Mouse (Mus musculus) stomach, postnatal 0 days (tissue): Measurements from ENCODE around the gene Gm11639. TPM values are rescaled to one million over a fixed set of nuclear protein-coding genes. Genes with fewer than 3 reads are reported as not detected.

ENCODE experiments used
- ATAC-seq: fragments of 200-750 bp; cut with Nextera tagmentation; 2 replicates; pipeline ENCODE4 v1.8.0; 2017; ENCODE audit not compliant: low FRiP score, low TSS enrichment
- DNase-seq: peaks from one replicate; pipeline ENCODE4 v3.0.0-alpha.2; 2016; ENCODE audit warnings: low spot score
- H3K27ac ChIP-seq: fragments of 300-500 bp; sonication (generic); replicated peaks from 2 replicates; pipeline ENCODE4 v1.5.1; 2014; ENCODE audit warnings: mild to moderate bottlenecking, control low read depth
- H3K27me3 ChIP-seq: fragments of 300-500 bp; sonication (generic); 2 replicates; pipeline ENCODE4 v1.6.1; 2014; ENCODE audit warnings: low read length; ENCODE audit not compliant: control insufficient read depth, insufficient read depth
- H3K36me3 ChIP-seq: fragments of 300-500 bp; sonication (generic); 2 replicates; pipeline ENCODE4 v1.6.1; 2014; ENCODE audit warnings: low read length, mixed read lengths; ENCODE audit not compliant: control insufficient read depth, insufficient read depth
- H3K4me1 ChIP-seq: fragments of 300-500 bp; sonication (generic); replicated peaks from 2 replicates; pipeline ENCODE4 v1.6.1; 2014; ENCODE audit warnings: antibody characterized with exemption; ENCODE audit not compliant: control insufficient read depth, insufficient read depth
- H3K4me2 ChIP-seq: fragments of 300-500 bp; sonication (generic); replicated peaks from 2 replicates; pipeline ENCODE4 v1.6.1; 2014; ENCODE audit warnings: low read depth, mild to moderate bottlenecking, control low read depth, moderate library complexity
- H3K4me3 ChIP-seq: fragments of 300-500 bp; sonication (generic); 2 replicates; pipeline ENCODE4 v1.5.1; 2014; ENCODE audit warnings: low read depth, low read length, control low read depth
- H3K9ac ChIP-seq: fragments of 300-500 bp; sonication (generic); 2 replicates; pipeline ENCODE4 v1.6.1; 2014; ENCODE audit warnings: mild to moderate bottlenecking, low read length, control low read depth, mixed read lengths
- H3K9me3 ChIP-seq: fragments of 300-500 bp; sonication (generic); 2 replicates; pipeline ENCODE4 v1.6.1; 2016; ENCODE audit warnings: low read length; ENCODE audit not compliant: control insufficient read depth
- CTCF ChIP-seq: IDR thresholded peaks from 2 replicates; pipeline ENCODE4 v1.5.1; 2016; ENCODE audit warnings: antibody characterized with exemption, low read depth, mild to moderate bottlenecking, moderate library complexity
- EP300 ChIP-seq: optimal IDR thresholded peaks from 2 replicates; pipeline ENCODE3; 2016; ENCODE audit warnings: antibody characterized with exemption
- WGBS: fragments of 180-500 bp; shearing (Covaris S2); extraction: QIAGEN DNeasy Blood & Tissue Kit; methylation state at CpG from one replicate; pipeline ENCODE4 v1.1.7; 2014; 5-methylcytosine and 5-hydroxymethylcytosine counted together
- polyA plus RNA-seq: library from polyadenylated mRNA; unstranded; fragments of >200 nt; fragmentation: Nextera tagmentation; extraction: Ambion mirVana; gene quantifications from 2 replicates; pipeline ENCODE4 v1.2.1, GENCODE M21; 2015

Gene Gm11639
- polyA plus RNA-seq, 1 experiment from 2014 or later, result 0.01 TPM

DNA sequence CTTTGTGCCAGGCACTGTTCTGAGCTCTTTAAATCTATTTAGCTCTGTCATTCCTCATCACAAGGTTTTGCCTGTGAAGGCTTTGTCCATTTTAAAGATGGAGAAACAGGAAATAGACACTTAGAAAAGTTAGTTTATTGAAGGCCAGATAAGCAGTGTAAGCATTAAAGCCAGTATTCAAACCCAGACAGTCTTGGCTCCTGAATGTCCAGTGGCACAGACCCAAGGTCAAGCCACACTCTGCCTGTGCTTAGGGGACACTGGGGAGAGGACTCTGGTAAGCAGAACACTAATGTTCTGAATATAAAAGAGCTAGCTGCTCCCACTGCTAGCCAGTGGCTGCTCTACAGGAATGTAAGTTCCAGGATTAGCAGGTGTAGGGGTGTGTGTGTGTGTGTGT, 21.1 kb upstream of the Gm11639 start:
- no peak for DNase-seq
- no peaks in the 10 kb centered on the region for H3K27me3 ChIP-seq
- H3K4me2 ChIP-seq, result no peak overlapping the region
- H3K9me3 ChIP-seq, result no peaks in the 10 kb centered on the region
- TF ChIP-seq CTCF (no peak), EP300 (no peak)
- H3K4me3 ChIP-seq, result no peak overlapping the region
- no peaks in the 10 kb centered on the region for H3K4me1 ChIP-seq
- ATAC-seq, result no peak
- H3K27ac ChIP-seq, result no peak overlapping the region
- no peak overlapping the region for H3K9ac ChIP-seq
- peaks cover 7% of the 10 kb centered on the region; the same call in 1 of the 2 replicates for H3K36me3 ChIP-seq

DNA sequence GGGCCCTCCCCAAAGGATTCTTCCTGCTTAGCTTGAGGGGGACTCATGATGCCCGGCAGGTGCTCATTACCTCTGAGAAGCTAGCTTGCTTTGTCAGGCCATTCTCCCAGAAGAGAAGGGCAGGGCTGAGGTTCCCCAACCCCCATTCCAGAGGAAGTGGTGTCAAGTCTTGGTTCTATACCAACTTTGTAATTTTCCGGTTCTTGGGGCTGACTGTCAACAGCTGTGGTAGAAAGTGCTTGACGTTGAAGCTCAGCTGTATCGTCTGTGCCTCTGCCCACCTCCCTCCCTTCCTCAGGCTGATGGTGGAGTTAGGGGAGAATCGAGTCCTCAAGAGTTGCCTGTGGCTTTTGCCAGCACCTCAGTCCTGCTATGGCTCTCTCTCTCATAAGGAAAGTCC, 18.1 kb upstream of the Gm11639 start:
- H3K4me1 ChIP-seq, result no peaks in the 10 kb centered on the region
- ATAC-seq (0 out of 2 replicates have a peak, but pooled peaks have one; percentile 18), DNase-seq (no peak)
- H3K27ac ChIP-seq, result no peak overlapping the region
- no peak for TF ChIP-seq CTCF
- no peak for TF ChIP-seq EP300
- no peaks in the 10 kb centered on the region for H3K27me3 ChIP-seq
- no peaks in the 10 kb centered on the region for H3K9me3 ChIP-seq
- H3K36me3 ChIP-seq, result peaks cover 5% of the 10 kb centered on the region; the same call in 1 of the 2 replicates
- 52% methylated on average over 5 of the region's 5 CpGs for WGBS
- H3K4me2 ChIP-seq, result no peak overlapping the region
- no peak overlapping the region for H3K4me3 ChIP-seq
- H3K9ac ChIP-seq, result no peak overlapping the region

DNA sequence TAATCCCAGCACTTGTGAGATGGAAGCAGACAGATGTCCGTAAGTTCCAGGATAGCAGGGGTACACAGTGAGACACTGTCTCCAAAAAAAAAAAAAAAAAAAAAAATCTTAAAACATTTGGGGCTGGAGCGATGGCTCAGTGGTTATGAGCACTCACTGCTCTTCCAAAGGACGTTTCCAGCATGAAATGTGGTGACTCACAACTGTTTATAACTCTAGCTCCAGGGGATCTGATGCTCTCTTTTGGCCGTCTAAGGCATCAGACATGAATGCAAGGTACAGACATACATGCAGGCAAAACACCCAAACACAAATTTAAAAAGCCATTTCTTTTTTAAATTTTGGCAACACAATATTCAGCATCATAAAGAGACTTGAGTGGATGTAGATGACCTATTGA, 12.1 kb upstream of the Gm11639 start:
- no peak for ATAC-seq
- H3K4me2 ChIP-seq, result no peak overlapping the region
- TF ChIP-seq CTCF (no peak), EP300 (no peak)
- 51% methylated on average over 4 of the region's 4 CpGs for WGBS
- no peak for DNase-seq
- H3K27ac ChIP-seq, result no peak overlapping the region
- H3K27me3 ChIP-seq, result no peaks in the 10 kb centered on the region
- no peak overlapping the region for H3K4me3 ChIP-seq
- no peaks in the 10 kb centered on the region for H3K4me1 ChIP-seq
- H3K9me3 ChIP-seq, result no peaks in the 10 kb centered on the region
- H3K9ac ChIP-seq, result no peak overlapping the region
- H3K36me3 ChIP-seq, result no peaks in the 10 kb centered on the region

DNA sequence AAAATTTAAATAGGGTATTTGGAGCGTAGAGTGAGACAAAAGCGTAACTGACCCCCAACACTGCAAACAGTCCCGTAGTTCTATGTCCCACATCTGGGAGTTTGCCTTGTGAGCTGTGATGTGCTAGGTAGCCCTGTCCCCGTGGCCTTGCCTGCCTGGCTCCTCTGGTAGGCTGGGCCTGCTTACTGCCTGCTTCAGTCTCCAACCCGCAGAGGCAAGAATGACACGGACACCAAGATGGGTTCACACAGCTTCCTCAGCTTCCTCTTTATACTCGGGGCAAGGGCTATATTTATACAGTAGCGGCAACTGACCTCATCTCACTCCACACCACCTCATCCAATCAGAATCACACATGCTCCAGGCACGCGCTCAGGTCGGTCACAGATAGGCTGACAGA, 10.7 kb upstream of the Gm11639 start:
- Histone ChIP-seq H3K9me3 (no peaks in the 10 kb centered on the region), H3K9ac (no peak overlapping the region), H3K27me3 (no peaks in the 10 kb centered on the region), H3K27ac (no peak overlapping the region), H3K4me1 (no peaks in the 10 kb centered on the region), H3K36me3 (no peaks in the 10 kb centered on the region), H3K4me3 (no peak overlapping the region), H3K4me2 (no peak overlapping the region)
- 89% methylated on average over 11 of the region's 11 CpGs for WGBS
- DNase-seq (no peak), ATAC-seq (no peak)
- TF ChIP-seq CTCF (no peak), EP300 (no peak)

DNA sequence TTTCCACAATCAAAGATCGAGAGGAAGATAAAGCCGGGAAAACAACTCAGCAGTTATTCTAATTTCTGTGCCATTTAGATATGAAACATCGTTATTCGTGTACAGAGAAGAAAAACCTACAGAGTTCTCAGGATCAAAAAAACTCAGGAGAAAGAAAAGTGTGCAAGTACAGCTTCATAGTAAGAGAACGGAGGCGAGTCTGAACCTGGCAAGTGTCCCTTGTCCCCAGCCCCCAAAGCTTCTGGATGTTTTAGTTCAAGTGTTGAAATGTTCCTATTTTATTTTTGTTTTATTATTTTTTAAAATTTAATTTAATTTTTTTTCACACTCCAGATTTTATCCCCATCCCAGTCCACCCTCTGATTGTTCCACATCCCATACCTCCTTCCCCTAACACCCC, 7.7 kb downstream of the Gm11639 start:
- Histone ChIP-seq H3K27me3 (no peaks in the 10 kb centered on the region), H3K27ac (no peak overlapping the region), H3K9ac (no peak overlapping the region), H3K4me3 (no peak overlapping the region), H3K4me2 (no peak overlapping the region), H3K4me1 (no peaks in the 10 kb centered on the region), H3K9me3 (no peaks in the 10 kb centered on the region), H3K36me3 (no peaks in the 10 kb centered on the region)
- DNase-seq, result no peak
- no peak for TF ChIP-seq EP300
- TF ChIP-seq CTCF, result no peak
- 82% methylated on average over 6 of the region's 6 CpGs for WGBS
- ATAC-seq, result no peak

DNA sequence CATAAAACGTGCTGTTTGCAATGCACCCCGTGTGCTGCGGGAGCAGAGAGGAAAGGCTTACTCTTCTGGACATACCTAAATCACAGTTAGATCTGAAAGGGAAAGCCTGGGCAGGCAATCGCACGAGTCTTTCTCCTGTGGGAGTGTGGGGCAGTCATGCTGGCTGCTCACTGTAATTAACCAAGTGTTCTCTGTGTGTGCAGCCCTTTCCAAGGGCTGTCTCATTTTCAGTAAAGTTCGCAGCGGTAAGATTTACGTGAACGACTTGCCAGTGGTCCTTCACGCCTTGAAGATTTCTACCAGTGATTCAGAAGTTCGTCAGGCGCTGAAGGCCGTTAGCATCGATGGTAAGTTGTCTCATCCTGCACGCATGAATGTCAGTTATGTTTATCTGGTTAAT, 18.6 kb downstream of the Gm11639 start:
- H3K27ac ChIP-seq, result no peak overlapping the region
- H3K9ac ChIP-seq, result no peak overlapping the region
- H3K27me3 ChIP-seq, result no peaks in the 10 kb centered on the region
- no peaks in the 10 kb centered on the region for H3K36me3 ChIP-seq
- TF ChIP-seq EP300 (no peak), CTCF (no peak)
- no peak overlapping the region for H3K4me2 ChIP-seq
- DNase-seq (no peak), ATAC-seq (no peak)
- WGBS, result 61% methylated on average over 15 of the region's 15 CpGs
- no peaks in the 10 kb centered on the region for H3K9me3 ChIP-seq
- H3K4me1 ChIP-seq, result no peaks in the 10 kb centered on the region
- H3K4me3 ChIP-seq, result no peak overlapping the region
